Mouse (Mus musculus) heart, embryonic 11.5 days (tissue): ENCODE data around the gene Washc4. TPM values are rescaled to one million over a fixed set of nuclear protein-coding genes. Genes with fewer than 3 reads are reported as not detected.

ENCODE experiments used
- ATAC-seq: fragments of 200-750 bp; cut with Nextera tagmentation; replicated peaks from 2 replicates; pipeline ENCODE4 v1.8.0; 2017; ENCODE audit warnings: moderate library complexity; ENCODE audit not compliant: insufficient number of reproducible peaks, low FRiP score, low TSS enrichment
- H3K27ac ChIP-seq: fragments of 300-500 bp; sonication (generic); 2 replicates; pipeline ENCODE4 v1.5.1; 2014; ENCODE audit warnings: mild to moderate bottlenecking, low read depth, low read length
- H3K27me3 ChIP-seq: fragments of 300-500 bp; sonication (generic); 2 replicates; pipeline ENCODE4 v1.6.1; 2014; ENCODE audit warnings: mild to moderate bottlenecking, low read length, mixed read lengths; ENCODE audit not compliant: control insufficient read depth, insufficient read depth
- H3K36me3 ChIP-seq: fragments of 300-500 bp; sonication (generic); 2 replicates; pipeline ENCODE4 v1.6.1; 2014; ENCODE audit warnings: mild to moderate bottlenecking, low read length, moderate library complexity, mixed read lengths; ENCODE audit not compliant: control insufficient read depth, insufficient read depth
- H3K4me1 ChIP-seq: fragments of 300-500 bp; sonication (generic); 2 replicates; pipeline ENCODE4 v1.6.1; 2014; ENCODE audit warnings: low read length; ENCODE audit not compliant: control insufficient read depth, insufficient read depth
- H3K4me2 ChIP-seq: fragments of 300-500 bp; sonication (generic); 2 replicates; pipeline ENCODE4 v1.6.1; 2014; ENCODE audit warnings: mild to moderate bottlenecking, moderate library complexity
- H3K4me3 ChIP-seq: fragments of 300-500 bp; sonication (generic); 2 replicates; pipeline ENCODE4 v1.5.1; 2014; ENCODE audit warnings: low read depth, low read length
- H3K9ac ChIP-seq: fragments of 300-500 bp; sonication (generic); 2 replicates; pipeline ENCODE4 v1.6.1; 2014; ENCODE audit warnings: mild to moderate bottlenecking, low read depth, low read length, moderate library complexity
- H3K9me3 ChIP-seq: fragments of 300-500 bp; sonication (generic); replicated peaks from 2 replicates; pipeline ENCODE4 v1.6.1; 2016; ENCODE audit warnings: low read length; ENCODE audit not compliant: control insufficient read depth
- WGBS: fragments of 180-500 bp; shearing (Covaris S2); extraction: QIAGEN DNeasy Blood & Tissue Kit; methylation state at CpG from one replicate; pipeline ENCODE4 v1.1.7; 2014; ENCODE audit not compliant: insufficient replicate concordance; 5-methylcytosine and 5-hydroxymethylcytosine counted together
- polyA plus RNA-seq: library from polyadenylated mRNA; unstranded; fragments of >200 nt; fragmentation: Nextera tagmentation; extraction: Ambion mirVana; gene quantifications from 2 replicates; pipeline ENCODE4 v1.2.1, GENCODE M21; 2014

Washc4 gene
- polyA plus RNA-seq, 1 experiment from 2014 or later = 26.8 TPM

GRCm38 (mm10) chr10:83607111-83607510 lies 63.6 kb downstream of the Washc4 start:
- H3K27me3 ChIP-seq = no peaks in the 10 kb centered on the region
- H3K36me3 ChIP-seq = peaks cover 21% of the 10 kb centered on the region; the same call in 1 of the 2 replicates
- H3K27ac ChIP-seq = no peak overlapping the region
- H3K4me3 ChIP-seq = no peak overlapping the region
- ATAC-seq = no peak
- H3K4me2 ChIP-seq = no peak overlapping the region
- no peaks in the 10 kb centered on the region for H3K9me3 ChIP-seq
- 95% methylated on average over 3 of the region's 3 CpGs for WGBS
- no peak overlapping the region for H3K9ac ChIP-seq
- H3K4me1 ChIP-seq = no peaks in the 10 kb centered on the region

- no peak for ATAC-seq
- H3K27me3 ChIP-seq = no peaks in the 10 kb centered on the region
- H3K27ac ChIP-seq = no peak overlapping the region
- H3K4me2 ChIP-seq = no peak overlapping the region
- H3K36me3 ChIP-seq = peaks cover 16% of the 10 kb centered on the region; the same call in 1 of the 2 replicates
- no peak overlapping the region for H3K4me3 ChIP-seq
- no peaks in the 10 kb centered on the region for H3K9me3 ChIP-seq
- no peak overlapping the region for H3K9ac ChIP-seq
- WGBS = 86% methylated on average over 8 of the region's 8 CpGs
- H3K4me1 ChIP-seq = no peaks in the 10 kb centered on the region
Measured at GRCm38 (mm10) chr10:83608596-83608995, 65.0 kb downstream of the Washc4 start.

GRCm38 (mm10) chr10:83610518-83610917 lies 67.0 kb downstream of the Washc4 start:
- no peak for ATAC-seq
- H3K9me3 ChIP-seq = no peaks in the 10 kb centered on the region
- peaks cover 6% of the 10 kb centered on the region; the same call in 1 of the 2 replicates for H3K4me1 ChIP-seq
- H3K27me3 ChIP-seq = no peaks in the 10 kb centered on the region
- H3K4me2 ChIP-seq = no peak overlapping the region
- no peak overlapping the region for H3K9ac ChIP-seq
- H3K4me3 ChIP-seq = no peak overlapping the region
- H3K27ac ChIP-seq = no peak overlapping the region
- WGBS = 91% methylated on average over 7 of the region's 7 CpGs
- peaks cover 14% of the 10 kb centered on the region; the same call in 1 of the 2 replicates for H3K36me3 ChIP-seq

GRCm38 (mm10) chr10:83611863-83612262 lies 68.3 kb downstream of the Washc4 start:
- H3K9me3 ChIP-seq = no peaks in the 10 kb centered on the region
- no peak overlapping the region for H3K9ac ChIP-seq
- no peak overlapping the region for H3K4me3 ChIP-seq
- H3K4me1 ChIP-seq = peaks cover 6% of the 10 kb centered on the region; the same call in 1 of the 2 replicates
- no peaks in the 10 kb centered on the region for H3K27me3 ChIP-seq
- H3K36me3 ChIP-seq = peaks cover 14% of the 10 kb centered on the region; the same call in 1 of the 2 replicates
- no peak overlapping the region for H3K4me2 ChIP-seq
- 93% methylated on average over 5 of the region's 5 CpGs for WGBS
- ATAC-seq = no peak
- H3K27ac ChIP-seq = no peak overlapping the region

GRCm38 (mm10) chr10:83612648-83613215 lies 69.2 kb downstream of the Washc4 start:
- Histone ChIP-seq H3K27me3 (no peaks in the 10 kb centered on the region), H3K36me3 (peaks cover 14% of the 10 kb centered on the region; the same call in 1 of the 2 replicates), H3K4me1 (peaks cover 6% of the 10 kb centered on the region; the same call in 1 of the 2 replicates), H3K4me2 (no peak overlapping the region), H3K27ac (no peak overlapping the region), H3K9me3 (no peaks in the 10 kb centered on the region), H3K9ac (no peak overlapping the region), H3K4me3 (no peak overlapping the region)
- ATAC-seq = no peak
- WGBS = 88% methylated on average over 14 of the region's 14 CpGs

GRCm38 (mm10) chr10:83617366-83617765 lies 73.8 kb downstream of the Washc4 start:
- no peak for ATAC-seq
- Histone ChIP-seq H3K36me3 (peaks cover 3% of the 10 kb centered on the region; the same call in 1 of the 2 replicates), H3K4me2 (no peak overlapping the region)

GRCm38 (mm10) chr10:83618819-83619440 lies 75.4 kb downstream of the Washc4 start:
- Histone ChIP-seq H3K36me3 (no peaks in the 10 kb centered on the region; the same call in 1 of the 2 replicates), H3K27ac (no peak overlapping the region), H3K27me3 (no peaks in the 10 kb centered on the region), H3K4me3 (no peak overlapping the region), H3K4me2 (no peak overlapping the region), H3K9me3 (no peaks in the 10 kb centered on the region), H3K4me1 (peaks cover 9% of the 10 kb centered on the region; the same call in 1 of the 2 replicates), H3K9ac (no peak overlapping the region)
- WGBS = 84% methylated on average over 12 of the region's 12 CpGs
- no peak for ATAC-seq

More at GRCm38 (mm10) chr10:83617366-83617765, 73.8 kb downstream of the Washc4 start:
- Histone ChIP-seq H3K27me3 (no peaks in the 10 kb centered on the region), H3K9ac (no peak overlapping the region), H3K4me1 (peaks cover 9% of the 10 kb centered on the region; the same call in 1 of the 2 replicates), H3K9me3 (no peaks in the 10 kb centered on the region), H3K4me3 (no peak overlapping the region), H3K27ac (no peak overlapping the region)
- WGBS = 59% methylated on average over 10 of the region's 10 CpGs

- Histone ChIP-seq H3K4me3 (no peak overlapping the region), H3K9ac (no peak overlapping the region), H3K36me3 (no peaks in the 10 kb centered on the region; the same call in 1 of the 2 replicates), H3K4me1 (peaks cover 3% of the 10 kb centered on the region; the same call in 1 of the 2 replicates), H3K27me3 (no peaks in the 10 kb centered on the region), H3K4me2 (no peak overlapping the region), H3K9me3 (no peaks in the 10 kb centered on the region), H3K27ac (no peak overlapping the region)
- no peak for ATAC-seq
- 88% methylated on average over 24 of the region's 24 CpGs for WGBS
Measured at GRCm38 (mm10) chr10:83620350-83621055, 77.0 kb downstream of the Washc4 start.
